Mouse (Mus musculus) ES-E14 (cell line): ENCODE results near the gene Riok2.
"Not testable (repeated sequence)": the region's sequence is repeated elsewhere in the genome, so short reads cannot be mapped to it uniquely, and the experiment has no call there.

Experiments used
- CHD2 ChIP-seq: IDR thresholded peaks from 2 replicates; pipeline ENCODE4 v1.6.1; 2014; ENCODE audit warnings: mild to moderate bottlenecking, low read depth, low read length, inconsistent platforms
- HCFC1 ChIP-seq: IDR thresholded peaks from 2 replicates; pipeline ENCODE4 v1.6.1; 2012; ENCODE audit warnings: low read length, inconsistent platforms, borderline replicate concordance; ENCODE audit not compliant: insufficient read depth
- MAFK ChIP-seq: IDR thresholded peaks from 2 replicates; pipeline ENCODE4 v1.6.1; 2014; ENCODE audit warnings: mild to moderate bottlenecking, low read depth, low read length, inconsistent platforms; ENCODE audit not compliant: insufficient read depth
- ZC3H11A ChIP-seq: IDR thresholded peaks from 2 replicates; pipeline ENCODE4 v1.6.1; 2012; ENCODE audit warnings: low read depth, mild to moderate bottlenecking, inconsistent platforms, low read length, borderline replicate concordance
- ZNF384 ChIP-seq: IDR thresholded peaks from 2 replicates; pipeline ENCODE4 v1.6.1; 2012; ENCODE audit warnings: low read depth, low read length, inconsistent platforms

DNA sequence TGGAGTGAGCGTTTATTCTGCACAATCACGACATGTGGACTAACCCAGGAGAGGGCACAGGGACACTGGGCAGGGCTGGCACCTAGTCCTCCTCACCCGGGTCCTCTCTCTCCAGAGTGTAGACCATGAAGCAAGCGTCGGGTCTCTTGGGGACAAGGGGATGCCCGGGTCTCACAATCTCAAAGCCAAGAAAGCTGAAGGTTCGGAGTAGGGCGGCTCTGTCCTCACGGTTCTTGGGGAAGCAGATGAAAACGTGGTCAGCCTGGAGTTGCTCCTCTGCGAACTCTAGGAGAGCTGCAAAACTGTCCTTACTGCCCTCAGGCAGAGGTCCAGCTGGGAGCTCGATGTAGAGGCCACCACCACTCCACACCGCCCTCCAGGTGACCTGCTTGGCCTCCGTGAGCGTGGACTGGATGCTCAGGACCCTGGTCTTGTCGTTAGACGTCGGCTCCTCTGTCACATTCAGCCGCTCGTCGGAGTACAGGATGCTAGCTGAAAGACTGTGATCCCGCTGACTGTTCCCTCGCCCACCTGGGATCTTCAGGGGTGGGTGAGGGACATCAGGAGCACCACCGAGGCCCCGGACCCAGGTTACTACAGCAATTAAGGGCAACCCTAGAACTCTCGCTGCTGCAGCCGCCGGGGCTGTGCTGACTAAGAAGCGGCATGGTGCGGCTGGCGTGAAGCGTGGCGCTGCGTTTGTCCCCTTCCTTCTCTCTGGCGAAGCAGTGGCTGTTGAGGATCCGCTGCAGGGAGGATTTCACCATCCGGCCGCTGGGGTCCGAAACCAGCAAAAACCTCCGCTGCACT lies 28.5 kb upstream of the Riok2 start:
- TF ChIP-seq ZC3H11A, CHD2, ZNF384, HCFC1, MAFK: not testable (repeated sequence)
